Mouse (Mus musculus): ENCODE results near the gene Pou3f1. TPM values are rescaled to one million over a fixed set of nuclear protein-coding genes. Genes with fewer than 3 reads are reported as not detected.

Gene Pou3f1
- polyA plus RNA-seq, 1 experiment from 2014 or later = 3.0 TPM

GRCm38 (mm10) chr4:124672347-124673320 lies 16.0 kb downstream of the Pou3f1 start:
- H3K27ac ChIP-seq (ENCODE audit: low read depth, low read length) = peak overlapping the region; percentile 1; the same call in 1 of the 2 replicates
- H3K9me3 ChIP-seq (ENCODE audit: control insufficient read depth, low read length) = no peaks in the 10 kb centered on the region
- peaks cover 6% of the 10 kb centered on the region; the same call in 1 of the 2 replicates for H3K27me3 ChIP-seq (replicated peaks; ENCODE audit: control insufficient read depth, insufficient read depth, low read length)
- H3K4me3 ChIP-seq (ENCODE audit: low read length) = peak overlapping the region; percentile 17
- WGBS = 2% methylated on average over 29 of the region's 31 CpGs
- H3K4me2 ChIP-seq (ENCODE audit: low read length) = peak overlapping the region; percentile 50
- peaks cover 1% of the 10 kb centered on the region; the same call in 1 of the 2 replicates for H3K36me3 ChIP-seq (ENCODE audit: control insufficient read depth, insufficient read depth, low read length)
- ATAC-seq = peak; percentile 54
- H3K9ac ChIP-seq (ENCODE audit: low read depth, low read length) = peak overlapping the region; percentile 8
- H3K4me1 ChIP-seq (ENCODE audit: control insufficient read depth, insufficient read depth, low read depth, low read length) = peaks cover 31% of the 10 kb centered on the region

DNA sequence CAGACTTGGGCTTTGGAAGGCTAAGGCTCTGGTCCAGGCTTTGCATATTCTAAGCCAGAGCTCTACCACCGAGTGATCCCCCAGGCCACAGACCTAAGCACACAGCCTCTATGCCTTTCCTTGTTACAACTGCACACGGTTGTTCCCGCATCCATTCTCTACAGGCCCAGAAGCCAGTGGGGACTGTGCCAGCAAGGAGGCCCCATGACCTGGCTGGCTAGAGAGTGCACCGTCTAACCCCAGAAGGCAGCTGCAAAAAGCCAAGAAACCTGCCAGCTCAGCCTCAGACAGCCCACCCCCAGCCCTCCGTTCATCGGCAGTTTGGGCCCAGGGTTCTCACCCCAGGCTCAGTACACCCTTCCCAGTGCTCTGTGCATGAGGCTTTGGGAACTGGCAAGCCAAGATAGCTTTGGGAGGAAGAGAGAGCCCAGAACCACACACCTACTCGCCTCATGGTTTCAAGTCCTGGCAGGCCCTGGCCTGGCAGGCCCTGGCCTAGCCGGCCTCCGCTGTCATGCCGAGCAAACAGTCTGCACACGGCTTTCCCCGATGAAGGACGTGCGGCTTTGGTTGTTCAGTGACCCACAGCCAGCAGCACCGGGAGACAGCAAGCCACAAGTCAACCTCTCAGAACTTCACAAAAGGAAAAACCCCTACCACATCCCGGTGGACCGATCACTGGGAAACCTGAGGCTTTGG lies 17.9 kb downstream of the Pou3f1 start:
- no peak overlapping the region for H3K9ac ChIP-seq (ENCODE audit: low read depth, low read length)
- no peaks in the 10 kb centered on the region for H3K9me3 ChIP-seq (ENCODE audit: control insufficient read depth, low read length)
- H3K4me3 ChIP-seq (ENCODE audit: low read length) = no peak overlapping the region
- no peak overlapping the region for H3K4me2 ChIP-seq (ENCODE audit: low read length)
- 45% methylated on average over 17 of the region's 17 CpGs for WGBS
- H3K27ac ChIP-seq (ENCODE audit: low read depth, low read length) = no peak overlapping the region
- H3K4me1 ChIP-seq (ENCODE audit: control insufficient read depth, insufficient read depth, low read depth, low read length) = peaks cover 25% of the 10 kb centered on the region
- H3K36me3 ChIP-seq (ENCODE audit: control insufficient read depth, insufficient read depth, low read length) = peaks cover 11% of the 10 kb centered on the region
- 0 out of 2 replicates have a peak, but pooled peaks have one; percentile 3 for ATAC-seq
- H3K27me3 ChIP-seq (replicated peaks; ENCODE audit: control insufficient read depth, insufficient read depth, low read length) = peaks cover 4% of the 10 kb centered on the region; the same call in 1 of the 2 replicates

GRCm38 (mm10) chr4:124675037-124675436 lies 18.4 kb downstream of the Pou3f1 start:
- 1% methylated on average over 4 of the region's 4 CpGs for whole genome bisulfite sequencing

GRCm38 (mm10) chr4:124675958-124676357 lies 19.4 kb downstream of the Pou3f1 start:
- Histone ChIP-seq H3K27ac (ENCODE audit: low read depth, low read length) (no peak overlapping the region), H3K27me3 (replicated peaks; ENCODE audit: control insufficient read depth, insufficient read depth, low read length) (peaks cover under 1% of the 10 kb centered on the region; the same call in 1 of the 2 replicates), H3K9ac (ENCODE audit: low read depth, low read length) (no peak overlapping the region), H3K4me1 (ENCODE audit: control insufficient read depth, insufficient read depth, low read depth, low read length) (peaks cover 25% of the 10 kb centered on the region), H3K4me3 (ENCODE audit: low read length) (no peak overlapping the region), H3K4me2 (ENCODE audit: low read length) (no peak overlapping the region), H3K36me3 (ENCODE audit: control insufficient read depth, insufficient read depth, low read length) (peaks cover 18% of the 10 kb centered on the region), H3K9me3 (ENCODE audit: control insufficient read depth, low read length) (no peaks in the 10 kb centered on the region)
- 83% methylated on average over 6 of the region's 6 CpGs for WGBS
- no peak for ATAC-seq

More at GRCm38 (mm10) chr4:124675037-124675436, 18.4 kb downstream of the Pou3f1 start:
- H3K36me3 ChIP-seq (ENCODE audit: control insufficient read depth, insufficient read depth, low read length) = peaks cover 12% of the 10 kb centered on the region
- H3K9ac ChIP-seq (ENCODE audit: low read depth, low read length) = no peak overlapping the region
- peaks cover 4% of the 10 kb centered on the region; the same call in 1 of the 2 replicates for H3K27me3 ChIP-seq (replicated peaks; ENCODE audit: control insufficient read depth, insufficient read depth, low read length)
- no peak for ATAC-seq
- H3K27ac ChIP-seq (ENCODE audit: low read depth, low read length) = no peak overlapping the region
- no peaks in the 10 kb centered on the region for H3K9me3 ChIP-seq (ENCODE audit: control insufficient read depth, low read length)
- H3K4me2 ChIP-seq (ENCODE audit: low read length) = no peak overlapping the region
- H3K4me1 ChIP-seq (ENCODE audit: control insufficient read depth, insufficient read depth, low read depth, low read length) = peaks cover 25% of the 10 kb centered on the region
- no peak overlapping the region for H3K4me3 ChIP-seq (ENCODE audit: low read length)

DNA sequence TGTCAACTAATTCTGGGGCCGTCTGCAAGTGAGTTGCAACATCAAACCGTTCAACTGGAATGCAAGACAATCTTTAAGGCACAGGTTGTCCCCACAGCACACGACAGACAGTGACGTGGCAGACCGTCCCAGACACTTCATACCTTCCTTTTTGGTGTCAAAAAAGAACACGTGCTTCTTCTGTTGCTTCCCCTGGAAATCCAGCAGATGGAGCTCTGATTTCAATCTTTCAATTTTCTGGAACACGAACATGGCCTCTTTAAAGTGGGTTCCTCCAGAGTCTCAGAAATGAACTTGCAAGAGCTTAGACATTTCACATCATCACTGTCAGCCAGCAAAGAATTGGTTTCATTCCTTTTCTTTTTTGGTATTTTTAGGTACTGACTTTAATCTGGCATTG lies 25.7 kb downstream of the Pou3f1 start:
- Histone ChIP-seq H3K36me3 (ENCODE audit: control insufficient read depth, insufficient read depth, low read length) (peaks cover 40% of the 10 kb centered on the region), H3K4me2 (ENCODE audit: low read length) (no peak overlapping the region), H3K27ac (ENCODE audit: low read depth, low read length) (no peak overlapping the region), H3K4me1 (ENCODE audit: control insufficient read depth, insufficient read depth, low read depth, low read length) (no peaks in the 10 kb centered on the region), H3K4me3 (ENCODE audit: low read length) (no peak overlapping the region), H3K9me3 (ENCODE audit: control insufficient read depth, low read length) (no peaks in the 10 kb centered on the region), H3K9ac (ENCODE audit: low read depth, low read length) (no peak overlapping the region), H3K27me3 (replicated peaks; ENCODE audit: control insufficient read depth, insufficient read depth, low read length) (no peaks in the 10 kb centered on the region)
- 59% methylated on average over 7 of the region's 7 CpGs for WGBS
- no peak for ATAC-seq

DNA sequence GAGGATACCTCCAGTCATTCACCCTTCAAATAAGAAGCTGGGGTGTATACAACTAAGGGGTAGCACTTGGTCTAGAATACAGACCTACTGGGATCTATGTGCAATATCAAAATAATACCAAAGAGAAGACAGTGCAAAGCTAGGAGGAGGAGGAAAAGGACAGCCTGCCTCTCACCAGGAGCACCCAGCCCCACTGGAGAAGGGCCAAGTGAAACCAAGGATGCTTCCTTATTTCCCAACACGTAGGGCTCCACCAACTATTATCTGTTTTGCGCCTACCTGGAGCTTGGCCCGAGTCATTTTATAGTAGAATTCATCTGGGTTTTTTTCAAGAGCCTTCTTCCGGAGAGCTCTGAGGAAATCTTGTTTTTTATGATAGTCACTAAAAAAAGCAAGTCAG lies 26.9 kb downstream of the Pou3f1 start:
- H3K27me3 ChIP-seq (replicated peaks; ENCODE audit: control insufficient read depth, insufficient read depth, low read length) = no peaks in the 10 kb centered on the region
- peaks cover 37% of the 10 kb centered on the region for H3K36me3 ChIP-seq (ENCODE audit: control insufficient read depth, insufficient read depth, low read length)
- H3K4me3 ChIP-seq (ENCODE audit: low read length) = no peak overlapping the region
- no peak overlapping the region for H3K9ac ChIP-seq (ENCODE audit: low read depth, low read length)
- WGBS = 93% methylated on average over 4 of the region's 4 CpGs
- H3K27ac ChIP-seq (ENCODE audit: low read depth, low read length) = no peak overlapping the region
- no peak overlapping the region for H3K4me2 ChIP-seq (ENCODE audit: low read length)
- no peaks in the 10 kb centered on the region for H3K9me3 ChIP-seq (ENCODE audit: control insufficient read depth, low read length)
- no peaks in the 10 kb centered on the region for H3K4me1 ChIP-seq (ENCODE audit: control insufficient read depth, insufficient read depth, low read depth, low read length)
- no peak for ATAC-seq

DNA sequence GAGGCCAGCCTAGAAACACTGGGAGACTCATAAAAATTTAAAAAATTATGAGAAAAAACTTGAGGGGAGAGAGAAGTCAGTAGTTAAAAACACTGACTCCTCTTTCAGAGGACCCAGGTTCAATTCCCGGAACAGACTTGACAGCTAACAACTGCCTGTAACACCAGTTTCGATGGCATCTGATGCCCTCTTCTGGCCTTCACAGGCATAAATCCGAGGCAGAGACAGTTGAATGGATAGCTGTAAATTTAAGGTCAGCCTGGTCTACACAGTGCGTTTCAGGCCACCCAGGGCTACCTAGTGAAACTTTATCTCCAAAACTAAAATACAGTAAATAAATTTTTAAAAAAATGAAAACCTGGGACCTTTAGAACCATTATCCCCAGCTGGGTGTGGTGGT lies 28.4 kb downstream of the Pou3f1 start:
- no peaks in the 10 kb centered on the region for H3K9me3 ChIP-seq (ENCODE audit: control insufficient read depth, low read length)
- no peak overlapping the region for H3K9ac ChIP-seq (ENCODE audit: low read depth, low read length)
- no peaks in the 10 kb centered on the region for H3K27me3 ChIP-seq (replicated peaks; ENCODE audit: control insufficient read depth, insufficient read depth, low read length)
- H3K36me3 ChIP-seq (ENCODE audit: control insufficient read depth, insufficient read depth, low read length) = peaks cover 28% of the 10 kb centered on the region
- ATAC-seq = no peak
- H3K4me3 ChIP-seq (ENCODE audit: low read length) = no peak overlapping the region
- H3K4me1 ChIP-seq (ENCODE audit: control insufficient read depth, insufficient read depth, low read depth, low read length) = no peaks in the 10 kb centered on the region
- H3K27ac ChIP-seq (ENCODE audit: low read depth, low read length) = no peak overlapping the region
- WGBS = 84% methylated on average over 4 of the region's 4 CpGs
- no peak overlapping the region for H3K4me2 ChIP-seq (ENCODE audit: low read length)

DNA sequence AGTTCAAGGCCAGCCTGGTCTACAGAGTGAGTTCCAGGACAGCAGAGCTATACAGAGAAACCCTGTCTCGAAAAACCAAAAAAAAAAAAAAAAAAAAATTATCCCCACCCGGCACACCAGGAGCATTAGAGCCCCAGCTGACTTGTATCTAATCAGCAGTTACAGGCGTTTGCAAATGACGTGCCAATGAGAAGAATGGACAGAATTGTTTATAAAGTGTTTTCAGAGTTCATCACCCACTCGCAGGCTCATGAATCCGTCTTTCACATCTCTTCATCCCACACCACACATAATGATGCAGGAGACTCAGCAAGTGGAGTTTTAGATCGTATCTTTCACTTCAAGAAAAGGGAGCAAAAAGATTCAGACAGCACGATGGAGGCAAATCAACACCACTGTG lies 28.8 kb downstream of the Pou3f1 start:
- no peak overlapping the region for H3K27ac ChIP-seq (ENCODE audit: low read depth, low read length)
- no peak overlapping the region for H3K9ac ChIP-seq (ENCODE audit: low read depth, low read length)
- no peak overlapping the region for H3K4me2 ChIP-seq (ENCODE audit: low read length)
- WGBS = 88% methylated on average over 8 of the region's 8 CpGs
- no peaks in the 10 kb centered on the region for H3K27me3 ChIP-seq (replicated peaks; ENCODE audit: control insufficient read depth, insufficient read depth, low read length)
- peaks cover 27% of the 10 kb centered on the region for H3K36me3 ChIP-seq (ENCODE audit: control insufficient read depth, insufficient read depth, low read length)
- ATAC-seq = no peak
- no peak overlapping the region for H3K4me3 ChIP-seq (ENCODE audit: low read length)
- no peaks in the 10 kb centered on the region for H3K9me3 ChIP-seq (ENCODE audit: control insufficient read depth, low read length)
- no peaks in the 10 kb centered on the region for H3K4me1 ChIP-seq (ENCODE audit: control insufficient read depth, insufficient read depth, low read depth, low read length)

DNA sequence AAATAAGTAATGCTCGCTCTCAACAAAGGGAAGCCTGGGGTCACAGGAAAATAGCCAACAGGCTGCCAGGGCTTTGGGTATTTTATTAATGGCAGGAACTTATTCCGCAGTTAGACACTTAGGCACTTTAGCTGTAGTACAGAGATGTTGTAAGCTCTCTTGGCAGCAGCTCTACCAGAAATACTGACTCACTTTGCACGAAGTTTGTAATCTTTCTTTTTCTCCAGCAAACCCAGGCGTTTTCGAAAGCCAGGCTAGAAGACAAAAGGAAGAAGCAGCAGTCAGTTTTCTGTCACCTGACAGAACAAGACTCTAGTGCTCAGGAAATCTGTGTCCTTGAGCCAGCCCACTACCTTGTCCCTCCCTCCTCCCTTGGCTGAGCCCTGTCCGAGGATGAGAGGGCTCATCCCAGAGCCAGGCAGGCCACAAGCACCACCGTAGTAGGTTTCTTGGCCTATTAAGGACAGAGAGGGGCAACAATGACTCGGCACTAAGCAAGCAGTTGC lies 29.3 kb downstream of the Pou3f1 start:
- H3K27ac ChIP-seq (ENCODE audit: low read depth, low read length) = no peak overlapping the region
- no peak overlapping the region for H3K4me3 ChIP-seq (ENCODE audit: low read length)
- H3K4me2 ChIP-seq (ENCODE audit: low read length) = no peak overlapping the region
- no peaks in the 10 kb centered on the region for H3K9me3 ChIP-seq (ENCODE audit: control insufficient read depth, low read length)
- H3K27me3 ChIP-seq (replicated peaks; ENCODE audit: control insufficient read depth, insufficient read depth, low read length) = no peaks in the 10 kb centered on the region
- peaks cover 22% of the 10 kb centered on the region for H3K36me3 ChIP-seq (ENCODE audit: control insufficient read depth, insufficient read depth, low read length)
- 0 out of 2 replicates have a peak, but pooled peaks cover 3% of the 10 kb centered on the region for H3K4me1 ChIP-seq (ENCODE audit: control insufficient read depth, insufficient read depth, low read depth, low read length)
- no peak for ATAC-seq
- WGBS = 85% methylated on average over 8 of the region's 8 CpGs
- no peak overlapping the region for H3K9ac ChIP-seq (ENCODE audit: low read depth, low read length)

All from hindbrain, embryonic 16.5 days (tissue).